Mouse (Mus musculus): ENCODE measurements around the gene Rin2. TPM values are rescaled to one million over a fixed set of nuclear protein-coding genes. Genes with fewer than 3 reads are reported as not detected.

The Rin2 gene
- polyA plus RNA-seq, 1 experiment: 9.3 TPM

DNA sequence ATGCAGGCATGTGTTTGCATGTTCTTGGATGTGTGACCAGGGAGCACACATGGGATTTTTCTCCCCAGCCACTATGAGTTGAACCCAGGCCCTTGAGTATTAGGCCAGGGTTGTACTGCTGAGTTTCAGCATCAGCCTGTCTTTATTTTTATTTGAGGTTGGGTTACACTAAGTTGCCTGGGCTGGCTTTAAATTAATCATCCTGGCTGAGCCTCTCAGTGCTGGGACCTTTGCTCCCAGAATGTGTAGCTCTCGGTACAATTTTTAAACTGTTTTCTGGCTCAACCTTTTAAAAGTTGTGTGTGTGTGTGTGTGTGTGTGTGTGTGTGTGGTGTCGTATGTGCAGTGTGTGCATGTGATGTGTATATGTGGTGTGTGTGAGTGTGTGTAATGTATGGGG, 5.1 kb downstream of the Rin2 start:
- Histone ChIP-seq H3K27me3 (ENCODE audit: control insufficient read depth, insufficient read depth, insufficient read length) (no peaks in the 10 kb centered on the region), H3K79me2 (ENCODE audit: control insufficient read depth, insufficient read depth) (no peaks in the 10 kb centered on the region), H3K36me3 (ENCODE audit: control insufficient read depth, insufficient read depth) (no peaks in the 10 kb centered on the region), H3ac (ENCODE audit: control insufficient read depth, insufficient read length, low read depth) (no peak overlapping the region), H3K79me3 (ENCODE audit: low read depth) (no peaks in the 10 kb centered on the region), H3K4me3 (ENCODE audit: insufficient read depth, poor library complexity, severe bottlenecking) (no peak overlapping the region)
- TF ChIP-seq MYOG (IDR thresholded peaks at IDR 0.05; ENCODE audit: control insufficient read depth, extremely low read depth, insufficient read length): no peak
- TF ChIP-seq FOSL1 (IDR thresholded peaks at IDR 0.05; ENCODE audit: insufficient read depth, low read length, poor library complexity, severe bottlenecking): no peak
- TF ChIP-seq MAX (IDR thresholded peaks at IDR 0.05): no peak
- TF ChIP-seq CTCF (IDR thresholded peaks at IDR 0.05; ENCODE audit: control insufficient read depth, insufficient read depth, insufficient read length): no peak
- TF ChIP-seq MYOD1 (IDR thresholded peaks at IDR 0.05; ENCODE audit: control insufficient read depth, insufficient read length, low read depth): no peak
- TF ChIP-seq CEBPB (IDR thresholded peaks at IDR 0.05; ENCODE audit: low read depth): no peak
- TF ChIP-seq USF1 (IDR thresholded peaks at IDR 0.05; ENCODE audit: low read depth): no peak

DNA sequence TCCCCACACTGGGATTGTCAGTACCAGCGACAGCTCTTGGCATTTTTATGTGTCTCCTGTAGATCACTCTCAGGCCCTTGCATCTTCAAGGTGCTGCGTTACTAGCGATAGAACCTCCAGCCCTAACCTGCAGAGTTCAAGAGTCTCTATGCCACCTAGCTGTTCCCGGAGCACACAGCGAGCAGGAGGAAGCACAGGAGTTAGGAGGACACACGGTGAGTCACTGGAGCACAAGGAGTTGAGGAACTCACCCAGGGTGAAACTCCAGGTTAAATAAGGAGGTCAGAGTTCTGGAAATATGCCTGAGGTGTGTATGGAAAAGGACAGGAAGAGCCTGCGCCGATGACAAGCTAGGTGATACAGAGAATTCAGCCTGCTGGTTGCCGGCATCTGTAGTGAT, 5.7 kb downstream of the Rin2 start:
- Histone ChIP-seq H3K36me3 (ENCODE audit: control insufficient read depth, insufficient read depth) (no peaks in the 10 kb centered on the region), H3ac (ENCODE audit: control insufficient read depth, insufficient read length, low read depth) (no peak overlapping the region), H3K27me3 (ENCODE audit: control insufficient read depth, insufficient read depth, insufficient read length) (no peaks in the 10 kb centered on the region), H3K4me3 (ENCODE audit: insufficient read depth, poor library complexity, severe bottlenecking) (no peak overlapping the region), H3K79me3 (ENCODE audit: low read depth) (no peaks in the 10 kb centered on the region), H3K79me2 (ENCODE audit: control insufficient read depth, insufficient read depth) (no peaks in the 10 kb centered on the region)
- TF ChIP-seq FOSL1 (IDR thresholded peaks at IDR 0.05; ENCODE audit: insufficient read depth, low read length, poor library complexity, severe bottlenecking): no peak
- no peak for TF ChIP-seq CEBPB (IDR thresholded peaks at IDR 0.05; ENCODE audit: low read depth)
- no peak for TF ChIP-seq MYOD1 (IDR thresholded peaks at IDR 0.05; ENCODE audit: control insufficient read depth, insufficient read length, low read depth)
- no peak for TF ChIP-seq CTCF (IDR thresholded peaks at IDR 0.05; ENCODE audit: control insufficient read depth, insufficient read depth, insufficient read length)
- TF ChIP-seq MYOG (IDR thresholded peaks at IDR 0.05; ENCODE audit: control insufficient read depth, extremely low read depth, insufficient read length): no peak
- TF ChIP-seq USF1 (IDR thresholded peaks at IDR 0.05; ENCODE audit: low read depth): no peak
- TF ChIP-seq MAX (IDR thresholded peaks at IDR 0.05): no peak

DNA sequence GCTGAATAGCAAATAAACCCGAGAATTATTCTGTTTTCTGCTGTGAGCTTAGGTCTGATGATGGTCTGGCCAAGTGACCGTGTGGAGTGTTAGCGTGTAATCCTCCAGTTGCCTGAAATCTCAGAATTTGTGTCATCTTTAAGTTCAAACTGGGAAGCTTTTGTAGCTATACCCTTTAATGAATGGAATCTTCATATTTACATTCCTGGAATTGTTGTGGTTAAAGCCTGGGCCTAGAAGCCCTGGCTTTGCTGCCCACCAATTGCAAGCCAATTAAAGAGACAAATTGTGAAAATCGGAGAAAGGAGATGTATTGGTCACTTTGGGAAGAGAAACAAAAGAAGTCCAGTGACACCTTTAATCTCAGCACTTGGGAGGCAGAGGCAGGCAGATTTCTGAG, 6.6 kb downstream of the Rin2 start:
- H3K4me3 ChIP-seq (ENCODE audit: insufficient read depth, poor library complexity, severe bottlenecking): no peak overlapping the region
- no peaks in the 10 kb centered on the region for H3K79me3 ChIP-seq (ENCODE audit: low read depth)
- H3ac ChIP-seq (ENCODE audit: control insufficient read depth, insufficient read length, low read depth): no peak overlapping the region
- TF ChIP-seq FOSL1 (IDR thresholded peaks at IDR 0.05; ENCODE audit: insufficient read depth, low read length, poor library complexity, severe bottlenecking) (no peak), CTCF (IDR thresholded peaks at IDR 0.05; ENCODE audit: control insufficient read depth, insufficient read depth, insufficient read length) (no peak), MYOG (IDR thresholded peaks at IDR 0.05; ENCODE audit: control insufficient read depth, extremely low read depth, insufficient read length) (no peak), MYOD1 (IDR thresholded peaks at IDR 0.05; ENCODE audit: control insufficient read depth, insufficient read length, low read depth) (no peak), USF1 (IDR thresholded peaks at IDR 0.05; ENCODE audit: low read depth) (no peak), CEBPB (IDR thresholded peaks at IDR 0.05; ENCODE audit: low read depth) (no peak)
- H3K79me2 ChIP-seq (ENCODE audit: control insufficient read depth, insufficient read depth): no peaks in the 10 kb centered on the region
- H3K36me3 ChIP-seq (ENCODE audit: control insufficient read depth, insufficient read depth): no peaks in the 10 kb centered on the region
- H3K27me3 ChIP-seq (ENCODE audit: control insufficient read depth, insufficient read depth, insufficient read length): no peaks in the 10 kb centered on the region

GRCm38 (mm10) chr2:145682924-145683323, 7.9 kb downstream of the Rin2 start:
- no peak overlapping the region for H3ac ChIP-seq (ENCODE audit: control insufficient read depth, insufficient read length, low read depth)
- TF ChIP-seq MAX (IDR thresholded peaks at IDR 0.05) (no peak), MYOG (IDR thresholded peaks at IDR 0.05; ENCODE audit: control insufficient read depth, extremely low read depth, insufficient read length) (no peak), USF1 (IDR thresholded peaks at IDR 0.05; ENCODE audit: low read depth) (no peak), MYOD1 (IDR thresholded peaks at IDR 0.05; ENCODE audit: control insufficient read depth, insufficient read length, low read depth) (no peak), FOSL1 (IDR thresholded peaks at IDR 0.05; ENCODE audit: insufficient read depth, low read length, poor library complexity, severe bottlenecking) (no peak), CTCF (IDR thresholded peaks at IDR 0.05; ENCODE audit: control insufficient read depth, insufficient read depth, insufficient read length) (no peak), CEBPB (IDR thresholded peaks at IDR 0.05; ENCODE audit: low read depth) (no peak)
- H3K79me2 ChIP-seq (ENCODE audit: control insufficient read depth, insufficient read depth): no peaks in the 10 kb centered on the region
- H3K36me3 ChIP-seq (ENCODE audit: control insufficient read depth, insufficient read depth): no peaks in the 10 kb centered on the region
- H3K4me3 ChIP-seq (ENCODE audit: insufficient read depth, poor library complexity, severe bottlenecking): no peak overlapping the region
- no peaks in the 10 kb centered on the region for H3K79me3 ChIP-seq (ENCODE audit: low read depth)
- no peaks in the 10 kb centered on the region for H3K27me3 ChIP-seq (ENCODE audit: control insufficient read depth, insufficient read depth, insufficient read length)

DNA sequence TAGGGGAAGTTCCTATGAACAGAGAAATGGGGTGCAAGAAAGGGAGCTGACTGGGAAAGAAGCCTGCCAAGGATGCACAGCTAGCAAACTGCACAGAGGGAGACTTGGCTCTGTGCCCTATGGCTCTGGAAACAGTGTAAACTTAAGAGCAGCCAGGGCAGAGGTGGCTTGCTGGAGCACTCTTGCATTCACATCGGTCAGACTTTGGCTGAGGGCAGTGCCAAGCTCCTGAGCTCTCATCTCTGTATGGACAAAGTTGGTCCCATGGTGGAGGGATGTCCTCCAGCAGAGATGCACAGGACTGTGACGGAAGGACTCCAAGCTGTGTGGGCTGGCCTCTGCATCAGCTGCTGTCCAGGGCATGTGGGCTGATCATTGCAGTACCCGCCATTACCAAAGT, 8.5 kb downstream of the Rin2 start:
- Histone ChIP-seq H3K79me3 (ENCODE audit: low read depth) (no peaks in the 10 kb centered on the region), H3K4me3 (ENCODE audit: insufficient read depth, poor library complexity, severe bottlenecking) (no peak overlapping the region), H3K27me3 (ENCODE audit: control insufficient read depth, insufficient read depth, insufficient read length) (no peaks in the 10 kb centered on the region), H3K79me2 (ENCODE audit: control insufficient read depth, insufficient read depth) (no peaks in the 10 kb centered on the region), H3ac (ENCODE audit: control insufficient read depth, insufficient read length, low read depth) (no peak overlapping the region), H3K36me3 (ENCODE audit: control insufficient read depth, insufficient read depth) (no peaks in the 10 kb centered on the region)
- TF ChIP-seq USF1 (IDR thresholded peaks at IDR 0.05; ENCODE audit: low read depth): no peak

DNA sequence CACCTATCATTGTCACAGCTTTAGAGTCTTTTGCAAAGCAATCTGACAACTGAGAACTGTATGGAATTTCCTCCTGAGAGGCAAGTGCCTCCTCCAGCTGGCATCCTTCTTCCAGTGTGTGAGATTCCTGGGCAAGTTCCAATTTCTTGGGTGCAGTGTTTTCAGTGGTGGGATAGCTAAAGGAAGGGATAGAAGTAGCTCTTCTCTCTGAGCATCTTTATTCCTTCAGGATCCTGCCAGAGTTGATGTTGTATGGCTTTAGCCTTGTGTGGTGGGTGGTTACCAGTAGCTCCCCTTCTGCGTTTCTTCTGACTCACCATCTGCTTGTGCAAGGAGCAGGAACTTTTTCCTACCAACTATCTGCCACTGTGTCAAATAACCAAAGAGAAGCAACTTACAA, 9.1 kb downstream of the Rin2 start:
- H3K4me3 ChIP-seq (ENCODE audit: insufficient read depth, poor library complexity, severe bottlenecking): no peak overlapping the region
- no peaks in the 10 kb centered on the region for H3K79me3 ChIP-seq (ENCODE audit: low read depth)
- no peak for TF ChIP-seq CTCF (IDR thresholded peaks at IDR 0.05; ENCODE audit: control insufficient read depth, insufficient read depth, insufficient read length)
- no peak for TF ChIP-seq FOSL1 (IDR thresholded peaks at IDR 0.05; ENCODE audit: insufficient read depth, low read length, poor library complexity, severe bottlenecking)
- TF ChIP-seq USF1 (IDR thresholded peaks at IDR 0.05; ENCODE audit: low read depth): no peak
- TF ChIP-seq MYOD1 (IDR thresholded peaks at IDR 0.05; ENCODE audit: control insufficient read depth, insufficient read length, low read depth): no peak
- TF ChIP-seq CEBPB (IDR thresholded peaks at IDR 0.05; ENCODE audit: low read depth): no peak
- no peak for TF ChIP-seq MAX (IDR thresholded peaks at IDR 0.05)
- no peak for TF ChIP-seq MYOG (IDR thresholded peaks at IDR 0.05; ENCODE audit: control insufficient read depth, extremely low read depth, insufficient read length)
- no peaks in the 10 kb centered on the region for H3K27me3 ChIP-seq (ENCODE audit: control insufficient read depth, insufficient read depth, insufficient read length)
- H3K36me3 ChIP-seq (ENCODE audit: control insufficient read depth, insufficient read depth): no peaks in the 10 kb centered on the region
- H3ac ChIP-seq (ENCODE audit: control insufficient read depth, insufficient read length, low read depth): no peak overlapping the region
- no peaks in the 10 kb centered on the region for H3K79me2 ChIP-seq (ENCODE audit: control insufficient read depth, insufficient read depth)
